Mouse (Mus musculus) common myeloid progenitor, adult 5-6 weeks (primary cell): ENCODE measurements at regions not wholly inside any gene's neighbourhood (a gene's known extent, or its start where the extent isn't known, plus 50 kb on each side); places are given as distances from the start of the nearest gene placed in this dataset.
"Not testable (repeated sequence)": the region's sequence is repeated elsewhere in the genome, so short reads cannot be mapped to it uniquely, and the experiment has no call there.

Experiments used
- ATAC-seq: replicated peaks from 2 replicates; pipeline ENCODE4 v1.8.0; 2016; ENCODE audit warnings: low read depth, mild to moderate bottlenecking, moderate TSS enrichment, inconsistent platforms; ENCODE audit not compliant: poor library complexity, severe bottlenecking

- no peak for ATAC-seq
Measured at GRCm38 (mm10) chr3:8310379-8311128, 1299.3 kb downstream of the Zfp704 start.

- ATAC-seq, result no peak
Measured at GRCm38 (mm10) chr3:8307296-8307695, 1302.6 kb downstream of the Zfp704 start.

- no peak for ATAC-seq
Measured at GRCm38 (mm10) chr3:8304784-8305183, 1305.1 kb downstream of the Zfp704 start.

- no peak for ATAC-seq
Measured at GRCm38 (mm10) chr3:8293036-8293435, 1316.8 kb downstream of the Zfp704 start.

GRCm38 (mm10) chr3:8289558-8289957 lies 1320.3 kb downstream of the Zfp704 start:
- no peak for ATAC-seq

- ATAC-seq, result no peak
Measured at GRCm38 (mm10) chr3:8288437-8288836, 1321.4 kb downstream of the Zfp704 start.

- no peak for ATAC-seq
Measured at GRCm38 (mm10) chr3:8284655-8285428, 1325.0 kb downstream of the Zfp704 start.

GRCm38 (mm10) chr3:8282411-8282810 lies 1327.5 kb downstream of the Zfp704 start:
- no peak for ATAC-seq

GRCm38 (mm10) chr3:8276661-8277060 lies 1333.2 kb downstream of the Zfp704 start:
- no peak for ATAC-seq

GRCm38 (mm10) chr3:8270935-8271298 lies 1339.0 kb downstream of the Zfp704 start:
- no peak for ATAC-seq

- ATAC-seq, result no peak
Measured at GRCm38 (mm10) chr3:8270009-8270934, 1339.6 kb downstream of the Zfp704 start.

GRCm38 (mm10) chr3:8265783-8266182 lies 1344.1 kb downstream of the Zfp704 start:
- no peak for ATAC-seq

- no peak for ATAC-seq
Measured at GRCm38 (mm10) chr3:8264366-8265033, 1345.4 kb downstream of the Zfp704 start.

- no peak for ATAC-seq
Measured at GRCm38 (mm10) chr3:8257293-8257692, 1352.6 kb downstream of the Zfp704 start.

- no peak for ATAC-seq
Measured at GRCm38 (mm10) chr3:8252311-8252710, 1357.6 kb downstream of the Zfp704 start.

GRCm38 (mm10) chr3:8248911-8249310 lies 1361.0 kb downstream of the Zfp704 start:
- ATAC-seq, result no peak

GRCm38 (mm10) chr3:8245822-8246221 lies 1364.1 kb downstream of the Zfp704 start:
- not testable (repeated sequence) for ATAC-seq

GRCm38 (mm10) chr3:8245195-8245789 lies 1364.6 kb downstream of the Zfp704 start:
- ATAC-seq, result peak; percentile 81

- not testable (repeated sequence) for ATAC-seq
Measured at GRCm38 (mm10) chr3:8244526-8245194, 1365.2 kb downstream of the Zfp704 start.
